Mouse (Mus musculus): ENCODE measurements around the gene Lbx2. TPM values are rescaled to one million over a fixed set of nuclear protein-coding genes. Genes with fewer than 3 reads are reported as not detected.
A peak's percentile ranks its signal among the peaks of the same experiment; 100 is the strongest.

Gene Lbx2
- polyA plus RNA-seq (2015; fragmentation: Nextera tagmentation; extraction: Ambion mirVana), result not detected in 2 replicates

DNA sequence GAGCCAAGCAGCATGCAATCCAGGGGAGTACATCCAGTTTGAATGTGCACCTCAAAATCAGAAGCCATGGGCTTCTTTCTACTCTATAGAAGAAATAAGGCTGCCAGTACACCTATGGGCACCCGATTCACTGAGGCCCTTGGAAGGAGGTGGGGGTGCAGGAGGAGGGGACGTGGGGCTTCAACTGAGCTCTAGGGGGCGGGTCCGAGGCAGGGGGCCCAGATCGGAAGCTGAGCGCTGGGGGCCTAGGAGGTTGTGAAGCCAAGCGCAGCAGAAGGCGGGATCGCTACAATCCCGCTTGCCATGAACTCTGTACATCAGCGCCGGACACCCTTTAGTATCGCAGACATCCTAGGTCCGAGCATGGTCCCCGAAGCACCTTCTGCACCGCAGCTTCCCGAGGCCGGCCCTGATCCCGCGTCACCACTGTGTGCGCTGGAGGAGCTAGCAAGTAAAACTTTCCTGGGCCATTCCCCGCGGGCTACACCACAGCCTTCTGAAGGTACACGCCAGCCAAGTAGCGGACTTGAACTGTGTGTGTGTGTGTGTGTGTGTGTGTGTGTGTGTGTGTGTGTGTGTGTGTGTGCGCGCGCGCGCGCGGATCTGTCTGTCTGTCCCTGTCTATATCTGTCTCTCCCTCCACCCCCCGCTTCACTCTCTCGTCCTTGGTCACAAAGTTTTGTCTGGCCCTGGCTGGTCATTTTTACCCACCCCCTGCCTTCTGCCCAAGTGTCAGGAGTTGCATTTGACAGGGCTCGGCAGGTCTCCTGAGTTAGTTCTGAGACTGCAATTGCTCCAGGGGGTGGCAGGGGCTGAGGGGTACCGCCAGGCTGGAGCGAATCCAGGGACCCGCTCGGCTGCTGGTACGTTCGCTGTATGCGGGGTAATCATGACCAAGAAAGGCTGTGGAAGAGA, at the start of gene Lbx2:
TSS of gene Lbx2 (plus strand) at position 247 of the 915 bp plus-strand sequence.
- Histone ChIP-seq H3K4me3 (replicated peaks) (peak within 1 kb of the TSS; percentile 16; the same call in 1 of the 2 replicates), H3K4me1 (replicated peaks) (peaks cover 11% of the 10 kb centered on the region), H3K27me3 (peaks cover 94% of the 10 kb centered on the region), H3K4me2 (replicated peaks) (no peak within 1 kb of the TSS), H3K36me3 (peaks cover 9% of the 10 kb centered on the region), H3K9me3 (no peaks in the 10 kb centered on the region), H3K27ac (no peak within 1 kb of the TSS), H3K9ac (replicated peaks) (no peak within 1 kb of the TSS)
- no peak for ATAC-seq
- 3% methylated on average over 42 of the region's 42 CpGs for WGBS

DNA sequence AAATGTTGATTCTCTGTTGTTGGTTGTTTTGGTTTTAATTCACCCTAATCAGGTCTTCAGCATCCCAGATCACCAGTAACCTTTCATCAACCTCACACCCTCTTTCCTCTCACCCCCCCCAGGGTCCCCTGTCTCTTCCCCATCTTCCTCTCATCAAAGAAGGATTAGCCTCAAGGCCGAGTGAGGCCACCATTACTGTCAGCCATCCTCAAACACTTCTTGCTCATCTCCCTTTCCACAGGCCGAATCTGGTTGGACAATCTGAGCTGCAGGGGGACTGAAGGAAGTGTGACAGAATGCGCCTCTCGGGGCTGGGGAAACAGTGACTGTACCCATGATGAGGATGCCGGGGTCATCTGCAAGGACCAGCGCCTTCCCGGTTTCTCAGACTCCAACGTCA, 49.0 kb upstream of the Lbx2 start:
- Histone ChIP-seq H3K4me1 (replicated peaks) (peaks cover 39% of the 10 kb centered on the region), H3K4me3 (replicated peaks) (no peak overlapping the region), H3K36me3 (no peaks in the 10 kb centered on the region), H3K9me3 (no peaks in the 10 kb centered on the region), H3K27me3 (peaks cover 36% of the 10 kb centered on the region), H3K27ac (no peak overlapping the region), H3K9ac (replicated peaks) (no peak overlapping the region), H3K4me2 (replicated peaks) (no peak overlapping the region)
- WGBS, result 79% methylated on average over 8 of the region's 8 CpGs
- no peak for ATAC-seq

DNA sequence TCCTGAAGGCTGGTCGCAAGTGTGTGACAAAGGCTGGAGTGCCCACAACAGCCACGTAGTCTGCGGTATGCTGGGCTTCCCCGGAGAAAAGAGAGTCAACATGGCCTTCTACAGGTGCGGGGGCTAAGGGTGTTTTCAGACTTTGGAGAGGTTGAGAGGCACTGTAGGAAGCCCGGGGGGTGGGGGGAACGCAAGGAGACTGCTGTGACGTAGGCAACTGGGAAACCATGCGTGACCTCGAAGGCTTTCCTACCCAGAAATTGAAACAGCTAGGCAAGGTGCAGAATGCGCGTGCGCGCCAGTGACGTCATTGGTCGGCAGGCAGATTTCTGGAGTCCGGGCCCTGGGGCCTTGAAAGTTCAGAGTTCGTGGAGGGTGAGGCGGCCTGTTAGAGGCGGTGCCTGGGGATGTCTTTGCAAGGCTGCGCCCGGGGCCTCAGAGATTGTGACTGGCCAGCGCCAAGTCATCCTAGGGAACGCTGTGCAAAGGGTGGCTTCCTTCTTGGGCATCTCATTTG, 47.6 kb upstream of the Lbx2 start:
- WGBS, result 10% methylated on average over 24 of the region's 24 CpGs

DNA sequence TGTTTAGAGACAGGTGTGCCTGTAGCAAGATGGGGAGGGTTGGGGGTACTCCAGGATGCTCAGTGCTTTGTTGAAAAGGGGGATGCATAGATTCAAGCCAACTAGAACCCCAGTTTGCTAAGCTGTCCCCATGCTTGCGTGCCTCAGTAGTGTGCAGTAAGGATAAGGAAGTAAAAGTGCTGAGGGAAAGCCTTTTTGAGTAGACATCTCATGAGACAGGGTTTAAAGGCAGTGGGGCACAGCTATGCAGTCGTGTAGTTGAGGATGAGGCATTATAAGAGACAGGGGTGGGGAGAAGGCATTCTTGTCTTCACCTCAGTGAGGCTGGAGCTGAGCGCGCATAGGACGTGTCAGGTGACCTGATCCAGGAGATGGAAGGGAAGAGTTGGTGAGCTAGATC, 45.6 kb upstream of the Lbx2 start:
- no peak for ATAC-seq
- H3K4me1 ChIP-seq (replicated peaks), result peaks cover 10% of the 10 kb centered on the region

More for the DNA sequence above, 47.6 kb upstream of the Lbx2 start:
- Histone ChIP-seq H3K9ac (replicated peaks) (peak overlapping the region; percentile 15; the same call in 1 of the 2 replicates), H3K4me1 (replicated peaks) (peaks cover 25% of the 10 kb centered on the region), H3K4me2 (replicated peaks) (peak overlapping the region; percentile 59), H3K27ac (no peak overlapping the region), H3K9me3 (no peaks in the 10 kb centered on the region), H3K4me3 (replicated peaks) (peak overlapping the region; percentile 30), H3K27me3 (peaks cover 28% of the 10 kb centered on the region), H3K36me3 (no peaks in the 10 kb centered on the region)
- peak; percentile 66 for ATAC-seq

DNA sequence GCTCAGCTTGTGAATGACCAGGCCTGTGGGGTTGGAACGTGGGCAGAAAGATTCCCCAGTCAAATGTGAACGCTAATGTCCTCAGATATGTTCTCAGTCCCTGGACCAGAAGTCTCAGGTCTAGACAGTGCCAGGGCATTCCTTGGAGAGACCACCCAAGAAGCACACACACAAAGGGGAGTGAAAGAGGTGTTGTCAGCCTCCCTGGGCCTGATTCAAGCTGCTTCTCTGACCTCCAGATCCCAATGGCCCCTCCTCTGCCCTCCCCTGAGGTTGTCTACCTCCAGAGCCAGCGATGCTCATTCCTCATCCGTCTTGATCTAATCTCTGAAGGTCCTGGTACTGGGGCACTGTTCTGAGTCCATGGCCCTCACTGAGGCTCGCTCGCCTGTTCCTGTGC, 42.6 kb upstream of the Lbx2 start:
- WGBS, result 60% methylated on average over 6 of the region's 6 CpGs
- Histone ChIP-seq H3K4me3 (replicated peaks) (no peak overlapping the region), H3K4me1 (replicated peaks) (peaks cover 4% of the 10 kb centered on the region), H3K4me2 (replicated peaks) (no peak overlapping the region), H3K9ac (replicated peaks) (no peak overlapping the region), H3K27ac (no peak overlapping the region), H3K9me3 (no peaks in the 10 kb centered on the region), H3K27me3 (no peaks in the 10 kb centered on the region; the same call in 1 of the 2 replicates), H3K36me3 (no peaks in the 10 kb centered on the region)
- no peak for ATAC-seq

More for the DNA sequence above, 45.6 kb upstream of the Lbx2 start:
- Histone ChIP-seq H3K9me3 (no peaks in the 10 kb centered on the region), H3K4me3 (replicated peaks) (no peak overlapping the region), H3K4me2 (replicated peaks) (no peak overlapping the region), H3K27ac (no peak overlapping the region), H3K27me3 (peaks cover 14% of the 10 kb centered on the region), H3K9ac (replicated peaks) (no peak overlapping the region), H3K36me3 (no peaks in the 10 kb centered on the region)
- WGBS, result 80% methylated on average over 5 of the region's 5 CpGs

DNA sequence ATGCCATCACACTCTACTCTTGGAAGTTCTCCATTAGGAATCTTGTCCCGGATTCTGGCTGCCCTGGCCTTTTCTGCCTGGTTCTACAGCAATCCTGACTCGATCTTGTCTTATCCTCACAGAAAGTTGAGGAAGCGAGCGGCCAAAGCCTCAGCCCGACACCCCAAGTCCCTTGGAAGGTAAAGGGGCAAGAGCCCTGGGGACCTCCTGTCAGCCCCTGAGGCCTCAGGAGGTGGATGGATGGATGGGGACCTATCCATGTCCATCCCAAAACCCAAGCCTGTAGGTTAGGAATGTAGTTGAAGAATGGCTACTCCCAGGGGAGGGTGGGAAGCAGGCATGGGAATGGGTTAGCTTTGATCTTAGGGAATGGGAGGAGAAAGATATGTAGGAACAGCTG, 42.2 kb upstream of the Lbx2 start:
- WGBS, result 92% methylated on average over 5 of the region's 5 CpGs
- ATAC-seq, result no peak
- no peaks in the 10 kb centered on the region for H3K4me1 ChIP-seq (replicated peaks)
- H3K27me3 ChIP-seq, result no peaks in the 10 kb centered on the region; the same call in 1 of the 2 replicates
- no peak overlapping the region for H3K4me3 ChIP-seq (replicated peaks)
- no peak overlapping the region for H3K9ac ChIP-seq (replicated peaks)
- H3K9me3 ChIP-seq, result no peaks in the 10 kb centered on the region
- H3K27ac ChIP-seq, result no peak overlapping the region
- no peaks in the 10 kb centered on the region for H3K36me3 ChIP-seq
- no peak overlapping the region for H3K4me2 ChIP-seq (replicated peaks)

DNA sequence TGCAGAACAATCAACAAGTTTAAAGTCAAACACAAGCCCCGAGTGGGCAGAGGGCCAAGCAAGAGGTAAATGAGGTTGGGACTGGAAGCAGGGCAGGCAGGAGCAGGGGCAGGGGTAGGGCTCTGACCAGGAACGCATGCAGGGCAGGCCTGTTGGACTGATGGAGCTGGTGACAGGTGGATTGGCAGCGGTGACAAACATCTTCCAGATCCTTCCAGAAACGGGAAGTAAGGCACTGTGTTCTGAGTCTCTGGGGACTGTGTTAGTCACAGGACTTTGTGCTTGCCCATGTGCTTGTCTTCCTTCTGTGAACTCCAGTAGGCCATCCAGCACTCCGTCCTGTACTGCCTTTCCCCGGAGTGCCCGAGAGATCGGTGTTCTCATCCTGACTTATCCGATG, 41.4 kb upstream of the Lbx2 start:
- Histone ChIP-seq H3K4me3 (replicated peaks) (no peak overlapping the region), H3K36me3 (no peaks in the 10 kb centered on the region), H3K4me2 (replicated peaks) (no peak overlapping the region), H3K4me1 (replicated peaks) (no peaks in the 10 kb centered on the region), H3K9ac (replicated peaks) (no peak overlapping the region), H3K9me3 (no peaks in the 10 kb centered on the region), H3K27me3 (no peaks in the 10 kb centered on the region; the same call in 1 of the 2 replicates), H3K27ac (no peak overlapping the region)
- 84% methylated on average over 9 of the region's 9 CpGs for WGBS
- ATAC-seq, result no peak

DNA sequence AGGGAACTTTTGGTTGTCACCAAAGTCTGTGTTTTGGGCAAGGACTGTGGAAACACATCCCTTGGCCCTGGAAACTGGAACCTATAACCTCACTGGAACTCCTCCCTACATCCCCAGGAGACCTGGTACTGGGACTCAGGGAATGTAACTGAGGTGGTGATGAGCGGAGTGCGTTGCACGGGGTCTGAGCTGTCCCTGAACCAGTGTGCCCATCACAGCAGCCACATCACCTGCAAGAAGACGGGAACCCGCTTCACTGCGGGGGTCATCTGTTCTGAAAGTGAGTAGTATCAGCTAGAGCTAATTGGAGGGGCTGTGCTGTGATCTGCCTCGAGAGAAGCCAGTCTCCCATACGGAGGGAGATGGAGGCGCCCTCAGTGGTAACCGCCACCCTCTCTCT, 36.8 kb upstream of the Lbx2 start:
- ATAC-seq, result no peak
- no peak overlapping the region for H3K4me2 ChIP-seq (replicated peaks)
- H3K27ac ChIP-seq, result no peak overlapping the region
- peaks cover 13% of the 10 kb centered on the region for H3K36me3 ChIP-seq
- no peaks in the 10 kb centered on the region for H3K27me3 ChIP-seq
- peaks cover 15% of the 10 kb centered on the region for H3K4me1 ChIP-seq (replicated peaks)
- no peaks in the 10 kb centered on the region for H3K9me3 ChIP-seq
- H3K4me3 ChIP-seq (replicated peaks), result no peak overlapping the region
- WGBS, result 80% methylated on average over 10 of the region's 10 CpGs
- no peak overlapping the region for H3K9ac ChIP-seq (replicated peaks)

DNA sequence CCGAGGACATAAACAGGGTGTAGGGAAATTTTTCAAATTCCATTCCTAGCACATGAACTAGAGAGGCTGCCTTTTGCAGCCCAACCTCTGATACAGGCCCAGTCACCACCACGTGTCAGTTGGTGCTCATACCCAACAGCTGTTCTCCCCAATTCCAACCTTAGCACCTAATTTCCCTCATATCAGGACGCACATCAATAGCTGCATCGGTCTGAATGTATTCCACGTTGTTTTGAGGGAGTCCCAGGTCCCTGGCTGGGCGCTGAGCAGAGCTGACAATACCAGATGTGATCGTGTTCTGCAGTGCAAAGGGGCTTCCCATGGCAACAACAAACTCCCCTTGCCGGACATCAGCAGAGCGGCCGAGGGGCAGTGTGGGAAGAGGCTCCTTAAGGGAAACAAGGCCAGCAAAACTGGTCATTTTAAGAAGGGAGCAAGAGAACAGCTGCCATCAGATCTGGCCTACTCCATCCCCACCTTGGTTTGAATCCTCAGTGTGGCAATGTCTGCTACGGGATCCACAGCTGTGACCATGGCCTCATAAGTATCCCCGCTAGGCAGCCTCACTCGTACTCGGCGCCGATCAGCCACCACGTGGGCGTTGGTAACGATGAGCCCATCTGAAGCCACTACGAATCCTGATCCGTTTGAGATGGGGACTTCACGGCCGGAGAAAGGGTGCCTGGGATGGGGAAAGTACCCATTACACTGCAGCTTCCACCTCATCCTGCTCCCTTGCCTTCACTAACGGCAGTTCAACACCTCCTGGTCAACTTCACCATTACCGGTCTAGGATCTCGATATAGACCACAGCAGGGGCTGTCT, 32.8 kb upstream of the Lbx2 start:
- H3K4me3 ChIP-seq (replicated peaks), result peak overlapping the region; percentile 99
- H3K9ac ChIP-seq (replicated peaks), result peak overlapping the region; percentile 93
- peak overlapping the region; percentile 79 for H3K4me2 ChIP-seq (replicated peaks)
- H3K27me3 ChIP-seq, result no peaks in the 10 kb centered on the region; the same call in 1 of the 2 replicates
- WGBS, result 3% methylated on average over 26 of the region's 26 CpGs
- no peaks in the 10 kb centered on the region for H3K9me3 ChIP-seq
- peaks cover 29% of the 10 kb centered on the region for H3K4me1 ChIP-seq (replicated peaks)
- H3K27ac ChIP-seq, result peak overlapping the region; percentile 89
- ATAC-seq, result peak; percentile 3; the same call in 1 of the 2 replicates
- H3K36me3 ChIP-seq, result peaks cover 30% of the 10 kb centered on the region

DNA sequence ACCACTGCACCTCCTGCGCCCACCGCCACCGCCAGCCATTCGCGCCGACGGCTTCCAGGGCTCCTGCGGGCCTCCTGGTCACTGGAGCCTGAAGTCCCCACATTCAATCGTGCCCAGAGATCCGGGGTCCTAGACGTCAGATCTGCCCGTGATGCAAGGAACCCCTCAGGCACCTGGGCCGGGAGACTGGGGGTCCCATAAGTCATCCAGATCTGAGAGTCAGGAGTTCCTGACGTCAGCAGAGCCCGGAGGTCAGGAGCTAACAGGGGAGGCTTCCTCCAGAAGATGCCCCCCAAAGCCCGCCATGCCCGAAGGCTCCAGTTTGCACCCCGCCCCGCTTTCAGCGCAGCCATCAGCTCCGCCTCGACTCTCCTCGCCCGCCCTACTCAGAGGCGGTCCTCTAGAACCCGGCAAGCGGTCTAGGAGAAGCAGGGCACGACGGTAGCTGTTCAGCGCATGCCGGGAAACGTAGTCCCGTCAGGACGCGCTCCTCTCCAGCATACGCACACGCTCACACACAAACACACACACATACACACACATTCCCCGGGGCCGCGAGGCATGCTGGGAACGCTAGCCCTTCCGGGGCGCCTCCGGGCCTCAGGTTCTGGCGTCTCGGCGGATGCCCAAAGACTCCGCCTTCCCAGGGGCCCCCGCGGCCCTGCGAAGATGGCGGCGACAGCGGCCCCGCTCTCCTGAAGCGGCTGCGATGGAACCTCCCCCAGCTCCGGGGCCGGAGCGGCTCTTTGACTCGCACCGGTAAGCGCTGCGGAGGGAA, 31.9 kb upstream of the Lbx2 start, which contains the start of gene Aup1:
TSS of gene Aup1 (plus strand) at position 448 of the 778 bp plus-strand sequence.
- ATAC-seq, result peak; percentile 99
- Histone ChIP-seq H3K9ac (replicated peaks) (peak within 1 kb of the TSS; percentile 93), H3K27ac (peak within 1 kb of the TSS; percentile 89), H3K36me3 (peaks cover 30% of the 10 kb centered on the region), H3K4me2 (replicated peaks) (peak within 1 kb of the TSS; percentile 79), H3K4me1 (replicated peaks) (peaks cover 29% of the 10 kb centered on the region), H3K4me3 (replicated peaks) (peak within 1 kb of the TSS; percentile 99), H3K9me3 (no peaks in the 10 kb centered on the region), H3K27me3 (peaks cover 2% of the 10 kb centered on the region)
- under 1% methylated on average over 64 of the region's 64 CpGs for WGBS

DNA sequence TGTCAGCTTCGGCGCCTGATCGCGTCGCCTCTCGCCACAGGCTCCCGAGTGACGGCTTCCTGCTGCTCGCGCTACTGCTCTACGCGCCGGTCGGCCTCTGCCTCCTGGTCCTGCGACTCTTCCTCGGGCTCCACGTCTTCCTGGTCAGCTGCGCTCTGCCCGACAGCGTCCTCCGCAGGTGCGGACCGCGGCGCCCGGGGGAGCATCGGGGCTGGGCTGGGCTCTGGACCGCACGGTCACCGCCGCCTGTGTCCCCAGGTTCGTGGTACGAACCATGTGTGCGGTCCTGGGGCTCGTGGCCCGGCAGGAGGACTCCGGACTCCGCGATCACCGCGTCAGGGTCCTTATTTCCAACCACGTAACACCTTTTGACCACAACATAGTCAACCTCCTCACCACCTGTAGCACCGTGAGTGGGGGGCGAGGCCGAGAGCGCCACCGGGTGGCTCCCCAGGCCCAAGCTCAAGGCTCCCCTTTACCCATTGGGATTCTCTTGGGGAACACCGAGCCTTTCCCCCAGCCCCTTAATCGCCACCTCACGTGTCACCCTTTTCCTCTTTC, 31.2 kb upstream of the Lbx2 start, which contains the start of gene Htra2:
TSS of gene Htra2 (minus strand) at position 403 of the 561 bp plus-strand sequence.
- H3K36me3 ChIP-seq, result peaks cover 30% of the 10 kb centered on the region
- WGBS, result 2% methylated on average over 50 of the region's 50 CpGs
- peak; percentile 67; the same call in 1 of the 2 replicates for ATAC-seq
- H3K4me3 ChIP-seq (replicated peaks), result peak within 1 kb of the TSS; percentile 99
- H3K4me2 ChIP-seq (replicated peaks), result peak within 1 kb of the TSS; percentile 79
- peak within 1 kb of the TSS; percentile 89 for H3K27ac ChIP-seq
- H3K9me3 ChIP-seq, result no peaks in the 10 kb centered on the region
- peaks cover 29% of the 10 kb centered on the region for H3K4me1 ChIP-seq (replicated peaks)
- peaks cover 7% of the 10 kb centered on the region for H3K27me3 ChIP-seq
- H3K9ac ChIP-seq (replicated peaks), result peak within 1 kb of the TSS; percentile 93
